Mouse (Mus musculus) c-Kit-positive CD71-negative TER-119-negative erythroid progenitor cells, embryonic 14.5 days (primary cell): ENCODE data around the gene Prkg2.

Experiments
- DNase-seq: peaks from one replicate; pipeline ENCODE4 v3.0.0-alpha.2; 2013; ENCODE audit warnings: low read depth

Gene Prkg2

DNA sequence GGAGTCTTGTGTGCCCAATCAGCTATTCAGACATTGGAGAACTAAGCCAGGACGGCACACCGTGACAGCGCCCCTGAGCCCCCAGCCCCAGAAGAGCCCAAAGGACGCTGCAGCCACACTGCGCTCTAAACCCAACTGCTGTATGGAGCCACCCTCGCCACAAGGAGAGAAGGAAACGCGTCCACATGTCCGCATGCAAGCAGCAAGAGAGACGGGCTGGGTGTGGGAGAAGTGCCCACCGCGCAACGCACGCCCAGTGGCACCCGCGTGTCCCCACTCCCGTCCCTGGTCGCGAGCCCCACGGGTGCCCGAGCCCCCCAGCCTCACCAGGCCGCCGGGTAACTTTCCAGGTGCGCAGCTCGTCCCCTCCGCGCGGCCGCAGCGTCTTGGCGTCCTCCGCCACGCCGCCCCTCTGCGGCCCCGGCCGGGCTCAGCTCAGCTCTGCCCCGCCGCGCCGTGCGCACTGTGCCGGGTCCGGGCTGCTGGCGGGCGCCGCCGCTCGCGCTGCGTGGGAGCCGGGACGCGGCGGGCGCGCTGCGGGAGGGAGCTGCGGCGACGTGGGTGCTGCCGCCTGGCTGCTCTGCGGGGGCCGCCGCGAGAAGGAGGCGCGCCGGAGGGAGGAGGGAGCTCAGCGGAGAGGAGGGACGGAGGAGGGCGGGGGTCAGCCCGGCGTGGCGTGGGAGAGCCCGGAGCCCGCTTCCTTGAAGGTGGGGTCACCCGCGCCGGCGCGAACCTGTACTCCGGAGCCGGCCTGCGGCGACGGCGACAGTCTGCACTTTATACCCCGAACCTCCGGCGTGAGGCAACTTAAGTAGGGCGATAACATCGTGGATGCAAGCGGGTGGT, at the start of gene Prkg2:
Prkg2 (minus strand) TSS at position 756 of the 846 bp plus-strand sequence.
- no peak for DNase-seq

DNA sequence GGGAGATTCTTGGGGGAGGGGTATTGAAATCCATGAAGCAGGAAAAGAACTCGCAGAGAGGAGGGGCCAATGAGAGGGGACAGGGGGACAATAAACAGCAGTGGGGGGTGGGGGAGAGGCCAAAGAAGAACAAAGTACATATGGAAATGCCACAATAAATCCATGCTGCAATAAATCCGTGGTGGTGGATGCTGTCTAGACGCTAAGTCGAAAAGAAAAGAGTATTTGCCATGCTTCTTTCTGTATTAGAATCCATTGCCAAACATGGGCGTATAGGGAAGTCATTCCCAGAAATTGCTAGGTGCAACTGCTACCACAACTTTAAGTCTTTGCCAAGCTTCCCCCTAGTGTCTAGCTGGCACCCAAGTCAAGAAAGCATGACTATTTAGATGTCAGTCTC, 46.8 kb upstream of the Prkg2 start:
- DNase-seq, result no peak

DNA sequence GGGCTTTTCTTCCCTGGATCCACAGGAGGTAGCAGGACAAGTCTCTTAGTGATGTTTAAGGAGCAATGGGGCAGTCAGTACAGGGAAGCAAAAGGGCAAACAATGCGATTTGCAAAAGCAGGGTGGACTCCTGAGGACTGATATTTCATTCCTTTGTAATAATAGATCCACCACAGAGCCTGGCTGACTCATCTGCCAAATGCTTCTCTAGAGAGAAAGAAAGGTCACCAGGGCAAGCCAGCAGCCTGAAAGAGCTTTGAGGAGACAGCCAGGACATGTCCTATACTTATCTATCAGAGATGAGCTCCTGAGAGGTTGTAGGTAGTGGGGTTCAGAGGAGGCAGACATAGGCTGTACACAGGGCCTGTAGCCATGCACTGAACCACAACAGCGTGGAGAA, 41.2 kb upstream of the Prkg2 start:
- DNase-seq, result no peak

DNA sequence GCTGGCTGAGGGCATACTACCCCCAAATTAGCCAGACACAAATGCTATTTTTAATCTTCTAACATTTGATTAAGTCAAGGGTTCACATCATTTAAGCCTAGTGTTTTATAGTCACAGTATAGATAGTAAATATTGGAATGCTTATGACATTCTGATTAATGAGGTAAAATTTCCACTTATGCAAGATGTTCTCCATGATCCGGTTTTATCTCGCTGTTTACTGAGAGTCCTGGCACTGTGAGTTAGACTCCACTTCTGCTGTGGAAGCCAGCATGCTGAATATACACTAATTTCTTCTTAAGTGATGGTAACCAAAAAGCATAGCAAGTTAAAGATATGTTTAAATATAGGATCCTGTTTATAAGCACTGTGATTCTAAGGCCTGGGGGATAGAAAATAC, 31.2 kb upstream of the Prkg2 start:
- DNase-seq, result no peak

DNA sequence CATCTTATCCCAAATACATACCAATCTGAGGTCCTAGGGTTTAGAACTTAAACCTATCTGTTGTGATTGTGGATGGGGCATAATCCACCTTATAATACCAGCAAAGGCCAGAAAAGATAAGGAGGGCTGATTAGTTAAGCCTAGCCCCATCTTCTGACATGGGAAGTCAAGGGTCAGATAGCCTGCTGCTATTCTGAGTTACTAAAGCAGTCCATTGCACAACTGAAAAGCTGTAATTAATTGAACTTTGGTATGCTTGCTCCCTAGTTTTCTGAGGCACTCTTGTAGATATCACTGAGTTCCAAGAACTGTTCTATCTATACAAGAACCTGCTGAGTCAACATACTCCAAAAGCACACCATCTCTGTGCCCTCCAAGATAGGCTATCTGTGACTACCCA, 25.4 kb upstream of the Prkg2 start:
- no peak for DNase-seq

DNA sequence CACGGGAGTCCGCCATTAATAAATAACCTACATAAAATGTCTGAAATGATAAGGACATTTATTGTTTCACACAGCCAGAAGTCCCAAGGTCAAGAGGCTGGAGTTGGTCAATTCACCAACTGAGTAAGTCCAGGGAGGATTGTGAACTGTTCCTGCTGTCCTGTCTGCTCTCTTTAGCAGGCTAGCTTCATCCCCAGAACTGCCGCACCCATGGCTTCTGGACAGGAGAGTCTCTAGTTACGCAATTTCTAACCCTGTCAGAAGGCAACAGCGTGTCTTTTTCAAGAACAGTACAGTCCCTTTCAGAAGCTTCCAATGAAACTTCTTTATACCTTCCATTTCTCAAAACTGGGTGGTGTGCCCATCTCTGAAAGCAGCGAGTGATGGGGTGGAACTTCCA, 1.9 kb upstream of the Prkg2 start:
- no peak for DNase-seq

DNA sequence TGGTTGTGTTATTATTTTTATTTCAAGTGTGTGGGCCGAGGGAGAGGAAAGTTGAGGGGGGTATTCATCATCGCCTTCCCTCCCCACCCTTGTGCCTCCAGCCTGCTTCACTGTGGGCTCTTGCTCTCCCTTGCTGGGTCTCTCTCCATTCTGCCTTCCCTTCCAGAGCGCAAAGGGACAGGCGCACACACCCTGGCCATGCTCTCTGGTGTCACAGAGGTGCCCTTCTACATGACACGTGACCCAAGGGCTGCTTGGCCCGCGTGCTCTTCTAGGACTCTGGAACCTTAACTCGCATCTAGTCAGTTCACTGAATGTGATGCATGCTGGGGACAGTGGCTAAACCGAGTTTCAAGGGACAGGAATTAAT, 276 bp upstream of the Prkg2 start:
- DNase-seq, result no peak

DNA sequence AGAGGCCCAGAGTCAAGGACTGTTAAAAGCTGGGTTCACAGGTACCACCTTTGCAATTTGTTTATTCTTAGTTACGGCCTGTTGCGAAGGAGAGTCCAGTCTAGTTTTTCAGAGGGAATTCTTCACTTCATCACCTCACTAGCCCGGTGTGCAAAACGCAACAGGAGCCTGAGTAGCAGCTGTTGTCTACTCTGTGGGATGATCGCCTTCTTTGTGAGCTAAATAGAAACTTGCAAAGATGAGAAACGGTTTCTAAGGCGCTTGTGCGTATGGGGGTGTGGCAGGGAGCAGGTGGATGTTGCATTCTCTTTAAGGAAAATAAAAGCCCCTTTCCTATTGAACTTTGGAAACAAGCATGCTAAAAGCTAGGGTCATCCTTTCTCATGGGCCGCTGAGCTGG, 1.2 kb downstream of the Prkg2 start:
- no peak for DNase-seq

DNA sequence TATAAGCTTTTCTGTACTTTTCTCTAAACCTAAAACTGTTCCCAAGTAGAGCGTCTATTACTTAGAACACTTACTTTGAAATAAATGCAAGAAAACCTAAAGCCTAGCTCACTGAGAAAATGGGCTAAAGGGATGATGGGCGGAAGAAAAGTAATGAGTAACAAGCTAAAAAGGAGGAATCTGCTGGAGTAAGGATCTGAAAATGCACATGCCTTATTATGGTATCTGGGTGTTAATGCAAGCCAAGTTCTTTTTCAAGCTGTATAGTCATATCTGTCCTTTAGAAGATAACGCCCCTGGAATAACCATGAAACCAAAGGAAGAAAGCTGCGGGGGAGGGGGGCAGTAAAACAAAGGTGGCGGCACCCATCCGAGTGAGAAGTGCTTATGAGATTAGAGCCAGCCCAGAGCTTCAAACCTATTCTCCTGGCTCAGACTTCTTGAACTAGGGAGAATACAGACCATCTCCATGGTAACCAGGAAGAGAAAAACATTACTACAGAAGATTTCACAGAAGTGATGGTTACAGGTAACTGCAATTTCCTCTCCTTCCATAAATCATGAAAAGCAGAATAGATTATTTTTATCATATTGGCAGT, 5.5 kb downstream of the Prkg2 start:
- no peak for DNase-seq

DNA sequence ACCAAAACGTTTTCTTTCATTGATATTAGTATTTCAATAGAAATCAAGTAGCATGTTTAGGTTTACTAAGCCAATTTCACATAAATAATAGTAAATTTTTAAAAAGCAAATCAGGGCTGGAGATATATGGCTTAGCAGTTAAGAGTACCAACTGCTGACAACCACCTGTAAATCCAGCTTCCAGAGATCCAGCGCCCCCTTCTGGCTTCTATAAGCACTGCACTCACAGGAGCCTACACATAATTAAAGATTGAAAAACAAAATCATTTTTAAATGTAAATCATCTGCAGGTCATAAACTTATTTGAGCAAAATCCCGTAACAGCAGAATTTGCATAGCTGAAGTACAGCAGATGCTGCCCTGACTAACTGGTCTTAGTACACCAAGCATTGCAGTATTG, 10.8 kb downstream of the Prkg2 start:
- DNase-seq, result no peak

DNA sequence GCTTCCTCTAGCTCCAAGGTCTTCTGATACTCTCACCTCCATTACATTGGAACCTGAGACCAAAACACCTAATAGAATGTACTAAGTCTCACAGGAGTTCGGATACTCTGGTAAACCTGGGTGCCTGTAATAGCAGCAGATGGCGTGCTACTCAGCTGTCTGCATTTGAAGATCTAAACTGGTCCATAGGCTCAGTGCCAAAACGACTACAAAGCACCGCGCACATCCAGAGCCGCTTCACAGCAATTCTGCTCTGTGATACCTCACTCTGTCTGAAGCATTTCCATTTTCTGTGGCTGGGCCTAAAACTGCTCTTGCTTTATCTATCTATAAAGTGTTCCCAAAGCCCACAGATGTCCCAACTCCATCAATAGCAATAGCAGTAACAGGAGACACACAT, 17.4 kb downstream of the Prkg2 start:
- no peak for DNase-seq

DNA sequence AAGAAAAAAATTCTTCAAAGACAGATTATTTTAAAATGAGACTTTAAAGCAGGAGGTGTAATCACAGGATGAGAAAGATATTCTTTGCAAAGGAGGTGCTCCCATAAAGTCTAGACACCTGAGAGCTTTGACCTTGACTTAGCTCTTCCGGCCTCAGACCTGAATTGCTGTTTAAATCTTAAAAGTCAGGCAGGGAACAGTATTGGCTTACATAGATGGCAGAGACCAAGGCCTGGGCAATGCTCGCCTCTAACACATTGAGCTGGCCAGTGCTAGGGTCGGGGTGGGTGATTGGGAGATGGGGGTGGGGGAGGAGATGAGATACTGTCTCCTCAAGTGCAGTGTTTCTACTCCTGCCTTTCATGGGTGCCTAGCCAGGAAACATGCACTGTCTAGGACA, 22.0 kb downstream of the Prkg2 start:
- no peak for DNase-seq

DNA sequence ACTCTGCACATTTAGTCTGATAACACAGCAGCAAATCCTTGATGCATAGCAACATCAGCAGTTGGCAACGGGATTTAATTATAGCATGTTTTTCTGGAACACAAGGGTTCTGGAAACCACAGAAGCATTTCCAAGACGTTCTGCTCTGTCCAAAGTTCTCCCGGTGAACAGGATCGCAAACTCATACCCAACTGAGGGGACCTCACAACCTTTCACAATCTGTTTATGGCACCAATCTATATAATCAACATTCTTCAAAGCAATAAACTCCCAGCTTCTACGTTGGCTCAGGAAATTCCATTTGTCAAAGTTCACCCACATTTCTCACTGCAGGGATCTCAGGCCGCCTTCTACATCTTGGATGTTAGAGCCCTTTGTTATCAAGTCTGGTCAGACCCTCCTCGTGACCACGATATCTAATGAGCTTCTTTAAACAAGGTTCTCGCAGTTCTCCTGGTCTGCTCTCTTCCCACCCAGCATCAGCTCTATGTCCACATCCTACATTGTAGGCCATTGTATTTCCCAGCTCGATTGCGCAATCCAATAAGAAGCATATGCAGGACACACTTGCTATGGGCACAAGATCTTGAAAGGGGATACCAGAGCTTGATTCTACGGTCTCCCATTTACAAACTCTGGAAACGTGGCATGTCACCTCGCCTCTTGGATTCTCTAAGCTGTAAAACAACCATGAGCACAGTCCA, 26.6 kb downstream of the Prkg2 start:
- DNase-seq, result no peak

DNA sequence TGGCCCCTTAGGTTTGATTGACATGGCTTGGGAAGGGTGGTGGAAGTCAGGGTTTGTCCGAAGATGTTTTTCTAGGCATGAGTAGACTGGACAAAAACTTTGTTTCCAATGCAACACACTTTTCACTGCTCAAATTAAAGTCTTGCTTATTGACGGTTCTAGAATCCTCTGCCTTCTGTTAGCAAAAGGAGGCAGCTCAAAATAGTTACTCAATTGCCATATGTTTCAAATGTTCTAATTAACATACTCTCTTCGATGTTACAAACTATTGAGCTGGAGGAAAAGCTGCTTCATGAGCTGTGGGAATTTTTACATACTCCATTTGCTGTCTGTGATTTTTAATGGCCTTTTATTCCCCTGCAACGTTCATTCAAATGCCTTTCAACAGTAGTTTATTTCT, 39.0 kb downstream of the Prkg2 start:
- no peak for DNase-seq

DNA sequence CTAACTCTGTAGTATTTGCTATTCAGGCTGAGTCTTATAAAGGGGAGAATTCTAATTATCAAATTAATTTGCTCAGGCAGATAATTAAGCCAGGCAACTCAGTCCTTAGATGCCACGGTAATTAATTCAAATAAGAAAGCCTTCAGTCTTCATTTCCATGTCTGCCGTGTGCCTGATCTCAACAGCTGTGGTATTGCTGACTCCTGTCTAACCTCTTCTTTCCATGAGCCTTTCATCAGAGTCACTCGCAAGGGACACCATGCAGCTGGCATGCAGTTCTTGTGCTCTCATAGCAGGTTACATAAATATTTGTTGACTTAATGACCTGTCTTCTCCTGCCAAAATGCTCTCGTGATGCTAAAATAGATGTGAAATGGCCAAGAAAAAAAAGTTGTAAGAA, 41.4 kb downstream of the Prkg2 start:
- no peak for DNase-seq

DNA sequence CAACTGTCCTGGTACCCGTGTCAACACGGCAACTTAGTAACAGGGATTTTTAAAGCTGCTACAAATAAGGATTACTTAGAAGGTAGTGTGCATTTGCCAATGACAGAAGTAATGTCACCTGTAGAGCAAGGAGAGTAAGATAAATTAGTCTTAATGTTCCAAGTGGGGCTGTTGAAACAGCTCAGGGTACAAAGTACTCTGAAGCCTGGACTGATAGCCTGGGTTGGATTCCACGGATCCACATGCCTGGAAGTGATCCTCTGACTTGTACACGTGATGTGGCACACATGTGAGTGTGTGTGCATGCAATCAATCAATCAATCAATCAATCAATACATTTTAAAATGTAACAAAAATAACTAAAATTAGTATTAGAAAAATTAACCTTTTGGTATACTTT, 45.6 kb downstream of the Prkg2 start:
- no peak for DNase-seq

DNA sequence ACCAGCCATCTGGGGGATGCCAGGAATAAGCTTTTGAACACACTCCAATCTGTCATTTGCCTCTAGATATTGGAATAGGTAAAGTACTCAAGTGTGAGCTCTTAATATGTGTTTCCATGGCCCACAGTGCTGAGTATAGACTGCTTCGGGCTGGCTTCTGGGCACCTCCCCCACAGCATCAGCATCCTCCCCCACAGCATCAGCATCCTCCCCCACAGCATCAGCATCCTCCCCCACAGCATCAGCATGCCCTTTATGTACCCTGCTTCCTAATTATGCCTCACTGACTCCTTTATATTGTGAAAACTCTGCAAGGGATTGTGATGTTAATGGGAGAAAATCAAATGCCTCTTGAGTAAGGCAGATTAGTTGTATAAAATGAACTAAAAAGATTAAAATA, 49.5 kb downstream of the Prkg2 start:
- DNase-seq, result no peak

DNA sequence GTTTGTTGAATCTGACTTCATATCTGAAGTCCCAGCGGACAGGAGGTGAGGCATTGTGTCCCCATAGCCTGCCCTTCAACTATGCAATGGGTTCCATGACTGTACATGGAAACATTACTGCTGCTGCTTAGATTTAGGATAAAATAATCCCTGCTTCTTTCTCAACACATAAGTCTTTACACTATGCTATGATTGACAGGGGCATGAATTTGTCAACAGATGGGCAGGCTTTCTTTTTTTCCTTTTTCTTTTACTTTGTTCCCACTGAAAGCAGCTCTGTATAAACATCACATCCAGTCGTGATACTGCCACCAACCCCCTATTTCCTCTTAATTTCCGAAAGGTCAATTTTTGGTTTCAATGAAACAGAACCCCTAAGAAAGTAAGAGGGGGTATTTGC, 50.0 kb downstream of the Prkg2 start:
- no peak for DNase-seq

DNA sequence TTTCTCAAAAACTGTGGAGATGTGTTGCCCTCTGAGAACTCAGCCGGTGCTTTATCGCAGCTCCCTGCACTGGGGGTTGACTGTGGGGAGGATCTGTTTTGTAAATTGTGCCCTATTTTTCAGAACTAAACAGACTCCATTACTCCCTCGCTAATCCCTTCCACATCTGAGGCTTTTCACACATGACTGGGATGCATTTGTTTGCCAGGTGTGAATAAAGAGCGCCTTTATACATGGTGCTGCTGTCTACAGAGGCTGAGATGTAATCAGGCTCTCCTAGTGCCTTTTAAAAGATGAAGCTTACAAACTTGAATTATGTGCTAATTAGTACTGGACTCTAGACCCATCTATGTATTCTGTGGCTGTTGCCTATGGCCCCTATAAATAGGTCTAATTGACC, 50.7 kb downstream of the Prkg2 start:
- no peak for DNase-seq

DNA sequence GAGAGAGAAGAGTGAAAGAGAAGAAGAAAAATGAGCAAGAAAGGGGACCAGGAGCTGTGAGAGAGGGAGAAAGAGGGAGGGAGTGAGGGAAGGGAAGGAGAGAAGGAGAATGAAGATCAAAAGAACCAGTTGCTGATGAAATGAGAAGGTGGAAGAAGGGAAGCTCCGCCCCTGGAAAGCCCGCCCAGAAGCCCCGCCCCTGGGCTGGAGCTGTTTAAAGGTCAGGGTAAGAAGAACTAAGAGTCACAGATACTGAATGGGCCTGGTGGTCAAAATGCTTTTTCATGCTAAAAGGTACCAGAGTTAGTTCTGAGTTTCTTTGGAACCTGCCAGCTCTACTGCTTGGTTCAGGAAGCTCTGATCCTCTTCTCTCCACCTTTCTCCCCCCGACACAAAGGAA, 51.1 kb downstream of the Prkg2 start:
- DNase-seq, result no peak

DNA sequence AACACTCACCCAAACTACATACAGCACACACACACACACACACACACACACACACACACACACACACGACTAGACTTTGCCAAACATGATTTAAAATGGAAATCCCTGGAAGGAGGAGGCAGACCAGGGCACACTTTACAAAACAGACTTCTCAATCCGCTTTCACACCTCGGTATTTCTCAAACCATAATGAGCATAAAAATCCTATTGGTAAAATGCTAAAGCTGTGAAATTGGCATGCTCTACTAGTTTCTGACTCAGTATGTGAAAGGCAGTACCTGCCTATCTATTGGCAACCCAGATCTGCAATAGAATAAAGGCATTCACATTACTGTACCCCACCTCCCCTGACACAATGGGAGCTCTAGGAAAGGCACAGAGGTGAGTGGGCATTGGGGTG, 52.1 kb downstream of the Prkg2 start:
- DNase-seq, result no peak

DNA sequence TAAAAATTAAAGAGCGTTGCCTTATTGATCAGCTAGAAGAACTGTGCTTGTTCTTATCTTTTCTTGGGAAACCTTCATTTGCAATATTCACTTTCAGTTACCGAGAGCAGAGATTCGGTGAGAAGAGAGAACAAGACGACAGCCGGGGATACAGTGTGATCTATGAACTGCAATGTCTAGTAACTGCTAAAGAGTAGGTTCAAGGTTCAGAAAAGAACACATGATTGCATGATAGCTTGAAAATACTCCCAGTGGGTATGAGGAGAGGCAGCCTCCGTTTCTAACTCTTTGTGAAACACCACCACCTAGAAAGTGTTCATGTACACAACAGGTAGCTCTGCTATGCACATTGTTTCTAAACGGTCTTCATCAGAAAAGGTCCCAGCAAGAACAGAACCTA, 55.8 kb downstream of the Prkg2 start:
- DNase-seq, result no peak

DNA sequence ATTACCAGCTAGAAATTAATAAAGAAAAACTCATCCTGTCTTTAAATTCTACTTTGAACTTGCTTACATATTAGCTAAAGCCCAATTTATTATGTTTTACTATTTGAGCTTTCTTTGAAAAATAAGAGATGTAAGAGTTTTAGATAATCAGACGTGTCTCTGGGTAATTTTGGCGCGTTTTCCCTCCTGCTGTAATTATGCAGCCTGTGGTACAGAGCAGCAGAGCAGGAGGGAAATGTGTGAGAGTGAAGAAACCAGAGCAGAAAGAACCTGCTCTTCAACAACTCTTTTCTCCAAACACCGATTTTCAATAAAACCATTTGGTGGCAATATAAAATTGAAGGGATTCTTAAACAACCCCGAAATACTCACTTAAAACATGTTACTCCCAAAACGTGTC, 58.8 kb downstream of the Prkg2 start:
- no peak for DNase-seq
